Mouse (Mus musculus) right cerebral cortex, postnatal 10 days (tissue): Measurements from ENCODE around the gene Tmem91.

Experiments
- DNase-seq, 2 experiments: peaks; one replicate each; pipeline ENCODE4 v3.0.0; 2021; ENCODE audit warnings: low spot score in 2 of 2

The Tmem91 gene

DNA sequence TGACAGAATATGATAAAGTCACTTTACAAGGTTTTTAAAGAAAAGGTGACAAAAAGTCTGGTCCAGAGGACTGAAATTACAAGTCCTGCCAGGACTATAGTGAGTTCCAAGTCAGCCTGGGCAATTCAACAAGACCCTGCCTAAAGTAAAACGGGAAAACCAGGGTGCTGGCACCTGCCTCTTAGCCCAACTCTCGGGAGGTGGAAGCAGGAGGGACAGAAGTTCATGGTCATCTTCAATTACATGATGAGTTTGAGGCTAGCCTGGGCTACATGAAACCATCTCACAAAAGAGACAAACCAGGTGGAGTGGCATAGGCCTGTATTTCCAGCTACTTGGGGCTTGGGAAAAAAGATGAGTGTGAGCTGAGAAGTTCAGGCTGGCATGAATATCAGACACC is 3.3 kb downstream of the Tmem91 start:
- no peak for DNase-seq

DNA sequence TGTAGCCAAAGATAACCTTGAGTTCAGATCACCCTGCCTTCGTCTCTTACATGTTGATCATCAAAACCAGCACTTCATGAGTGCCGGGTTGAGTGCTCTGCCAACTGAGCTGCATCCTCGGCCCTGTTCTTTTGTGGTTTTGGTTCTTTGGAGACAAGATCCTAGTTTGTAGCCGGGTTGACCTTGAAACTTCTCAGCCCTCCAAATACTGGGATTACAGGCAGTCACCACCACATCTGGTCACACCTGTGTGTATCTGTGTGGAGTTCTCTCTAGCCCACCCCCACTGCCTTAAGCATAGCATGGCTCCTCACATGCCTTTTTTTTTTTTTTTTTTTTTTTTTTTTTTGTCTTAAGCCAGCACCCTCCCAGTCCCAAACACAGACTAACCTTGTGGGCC is 4.9 kb downstream of the Tmem91 start:
- DNase-seq, result no peak

DNA sequence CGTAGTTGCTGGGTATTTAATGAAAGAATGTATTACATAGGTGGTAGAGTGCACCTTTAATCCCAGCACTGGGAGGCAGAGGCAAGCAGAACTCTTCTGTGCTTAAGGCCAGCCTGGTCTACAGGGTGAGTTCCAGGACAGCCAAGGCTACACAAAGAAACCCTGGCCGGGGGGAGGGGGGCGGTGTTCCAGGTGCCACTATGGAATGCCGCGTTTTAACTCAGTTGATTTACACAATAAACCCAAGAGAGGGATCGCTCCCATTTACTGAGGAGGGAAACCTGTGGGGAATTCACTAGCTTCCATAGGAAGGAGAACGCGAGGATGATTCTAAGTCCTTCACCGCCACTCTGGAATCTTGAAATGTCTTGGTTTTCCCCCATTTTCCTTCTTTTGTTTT is 5.3 kb downstream of the Tmem91 start:
- DNase-seq, result no peak

DNA sequence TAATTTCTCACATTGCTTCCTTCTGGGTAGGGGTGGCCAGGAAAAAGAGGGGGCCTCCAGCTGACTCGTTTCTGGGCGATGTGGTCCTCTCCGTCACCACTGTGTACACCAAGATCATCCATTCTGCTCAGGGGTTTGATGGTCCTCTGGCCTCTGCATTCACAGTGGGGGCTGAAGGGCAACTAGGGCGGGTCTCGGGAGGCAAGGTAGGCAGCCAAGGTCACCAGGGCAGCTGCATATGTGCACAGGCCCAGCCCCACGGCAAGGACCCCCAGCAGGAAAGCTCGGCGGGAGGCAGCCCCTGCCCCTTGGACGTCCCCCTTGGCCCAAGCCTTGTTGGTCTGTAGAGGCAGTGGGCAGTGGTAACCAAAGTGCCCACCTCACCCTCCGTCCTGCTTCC is 5.8 kb downstream of the Tmem91 start:
- DNase-seq, result no peak

DNA sequence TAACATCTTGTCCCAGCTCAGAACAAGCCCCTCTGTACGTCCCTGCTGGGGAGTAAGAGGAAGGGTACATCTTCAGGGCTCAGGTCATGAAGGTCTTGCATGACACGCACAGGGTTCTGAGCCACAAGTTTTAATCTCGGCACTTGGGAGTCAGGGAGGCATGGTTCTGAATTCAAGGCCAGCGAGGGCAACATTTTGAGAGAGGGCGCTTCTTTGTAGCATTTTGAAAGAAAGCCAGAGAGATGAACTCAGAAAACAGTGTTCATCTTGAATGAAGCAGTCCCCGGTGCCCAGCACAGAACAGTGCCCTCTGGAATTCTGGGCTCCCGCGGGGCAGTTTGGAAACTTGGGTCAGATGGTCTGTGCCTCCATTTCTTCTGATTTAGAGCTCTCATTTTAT is 8.6 kb downstream of the Tmem91 start:
- DNase-seq, result no peak

DNA sequence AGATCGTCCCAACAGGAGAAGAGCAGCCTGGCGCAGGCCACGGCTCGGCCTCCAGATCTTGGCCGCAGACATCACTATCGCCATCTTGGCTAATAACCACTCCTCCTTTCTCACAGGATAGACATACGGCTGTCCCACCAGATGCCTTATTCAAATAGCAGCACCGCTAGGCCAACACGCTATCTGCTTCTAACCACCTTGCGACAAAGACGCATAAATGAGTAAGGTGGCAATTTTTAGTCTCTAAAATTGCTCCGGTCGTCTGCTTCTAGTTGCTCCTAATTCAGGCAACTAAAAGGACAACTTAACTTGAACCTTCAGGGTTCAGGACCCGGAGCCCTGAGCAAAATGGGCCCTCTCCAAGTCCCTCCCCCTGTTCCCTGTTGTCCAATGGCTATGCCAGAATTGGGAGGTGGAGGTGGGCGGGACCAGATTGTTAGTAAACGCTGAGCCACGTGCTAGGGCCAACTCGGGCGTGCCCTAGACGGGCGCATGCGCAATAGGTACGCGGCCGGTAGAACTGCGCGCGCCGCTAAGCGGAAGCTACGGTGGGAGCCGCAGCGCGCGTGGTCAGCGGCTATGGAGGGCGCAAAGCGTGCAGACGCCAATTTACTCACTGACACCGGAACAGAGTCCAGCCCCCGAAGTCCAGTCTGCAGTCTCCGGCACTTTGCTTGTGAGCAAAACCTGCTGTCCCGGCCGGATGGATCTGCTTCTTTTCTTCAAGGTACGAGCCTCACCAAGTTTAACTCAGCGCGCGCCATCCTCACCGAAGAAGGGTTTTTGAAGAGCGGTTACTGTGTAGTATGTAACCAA is 16.1 kb downstream of the Tmem91 start, which contains the start of the genes Bckdha and Exosc5:
Gene Bckdha (minus strand): TSS at position 325 of the 816 bp plus-strand sequence.
Gene Exosc5 (plus strand): TSS at position 508 of the 816 bp plus-strand sequence.
- DNase-seq, result peak; percentile 100

DNA sequence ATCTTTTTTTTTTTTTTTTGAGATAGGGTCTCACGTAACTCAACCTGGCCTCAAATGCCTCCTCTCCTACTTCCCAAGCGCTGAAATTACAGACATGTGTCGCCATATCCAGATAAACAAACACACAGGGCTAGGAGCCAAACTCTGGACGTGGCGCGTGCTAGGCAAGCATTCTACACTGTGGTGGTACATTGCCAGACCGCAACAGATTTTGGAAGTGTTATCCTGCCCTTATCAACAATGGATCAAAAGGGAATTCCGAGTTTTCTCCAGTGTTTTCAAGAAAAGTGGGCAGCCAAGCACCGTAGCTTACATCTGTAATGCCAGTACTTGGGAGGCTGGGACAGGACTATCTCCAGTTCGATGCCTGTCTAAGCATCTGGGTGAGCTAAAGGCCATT is 17.2 kb downstream of the Tmem91 start:
- DNase-seq, result no peak

DNA sequence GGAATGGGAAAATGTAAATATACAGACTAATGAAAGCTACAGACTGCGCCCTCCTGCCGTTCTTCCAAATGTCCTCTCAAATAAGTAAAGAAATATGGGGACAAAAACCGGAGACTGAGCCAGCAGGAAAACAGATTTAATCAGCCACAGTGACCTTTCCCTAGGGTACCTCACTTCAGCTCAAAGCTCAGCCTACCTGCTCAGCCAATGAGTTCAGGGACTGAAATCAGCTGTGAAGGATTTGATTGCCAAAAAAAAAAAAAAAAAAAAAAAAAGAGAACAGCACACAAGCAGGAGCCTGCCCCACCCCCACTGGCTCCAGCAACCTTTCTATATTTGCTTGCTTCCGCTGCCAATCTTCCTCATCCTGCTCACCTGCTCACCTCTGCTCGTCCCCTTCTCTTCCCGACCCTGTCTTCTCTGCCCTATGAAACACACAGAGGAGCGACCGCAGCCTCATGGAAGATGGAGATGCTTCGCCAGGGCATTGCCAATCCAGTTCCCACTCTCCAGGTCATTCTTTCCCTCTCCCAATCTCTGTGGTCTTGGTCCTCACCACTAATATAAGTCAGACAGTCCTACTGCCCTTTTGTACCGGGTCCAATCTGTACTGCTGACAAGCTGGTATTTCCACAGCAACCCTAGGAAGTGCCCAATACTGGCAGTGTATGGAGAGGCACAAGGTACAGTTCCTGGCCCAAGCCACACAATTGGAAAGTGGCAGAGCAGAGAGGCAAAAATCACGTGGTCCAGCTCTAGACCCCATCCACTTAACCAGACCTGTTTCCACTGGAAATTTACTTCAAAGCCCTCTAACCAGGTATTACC is 19.2 kb downstream of the Tmem91 start:
- no peak for DNase-seq

DNA sequence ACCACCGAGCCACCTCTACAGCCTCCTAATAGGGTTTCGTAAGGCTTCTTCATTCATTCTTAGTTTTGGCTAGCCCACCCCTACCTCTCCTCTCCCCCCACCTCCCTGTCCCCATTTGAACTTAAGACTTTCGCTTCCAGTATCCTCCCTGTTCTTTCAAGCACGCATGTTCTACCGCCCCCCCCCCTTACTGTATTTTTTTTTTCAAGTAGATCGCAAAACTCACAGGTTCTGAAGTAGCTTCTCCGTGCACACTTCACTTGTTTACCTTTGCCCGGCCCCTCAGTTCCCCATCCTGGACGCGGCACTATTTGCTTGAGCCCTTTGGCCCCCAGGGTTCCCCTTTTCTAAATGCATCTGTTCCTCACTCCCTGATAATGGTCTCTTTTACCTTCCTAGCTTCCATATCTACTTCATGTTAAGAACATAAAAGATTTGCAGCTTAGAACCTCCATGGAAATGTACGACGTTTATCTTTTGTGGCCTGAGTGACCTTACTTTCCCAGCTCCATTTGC is 22.7 kb downstream of the Tmem91 start:
- no peak for DNase-seq

DNA sequence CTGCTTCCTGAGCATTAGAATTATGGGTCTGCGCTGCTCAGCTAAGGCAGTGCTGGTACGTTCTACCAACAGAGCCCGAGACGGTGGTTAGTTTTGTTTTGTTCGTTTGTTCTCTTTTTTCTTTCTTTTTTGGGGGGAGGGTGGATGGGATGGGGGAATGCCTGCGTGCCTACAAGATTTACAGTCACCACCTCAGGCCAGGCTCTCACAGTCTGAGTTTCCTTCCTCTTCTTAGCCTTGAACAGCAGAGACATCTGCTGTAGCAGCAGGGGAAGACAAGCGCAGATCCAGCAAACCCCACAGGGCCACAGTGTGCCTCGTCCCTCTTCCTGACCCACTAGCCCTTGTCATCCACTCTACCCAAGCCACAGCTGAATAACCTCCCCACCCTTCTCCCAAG is 23.7 kb downstream of the Tmem91 start:
- DNase-seq, result no peak

DNA sequence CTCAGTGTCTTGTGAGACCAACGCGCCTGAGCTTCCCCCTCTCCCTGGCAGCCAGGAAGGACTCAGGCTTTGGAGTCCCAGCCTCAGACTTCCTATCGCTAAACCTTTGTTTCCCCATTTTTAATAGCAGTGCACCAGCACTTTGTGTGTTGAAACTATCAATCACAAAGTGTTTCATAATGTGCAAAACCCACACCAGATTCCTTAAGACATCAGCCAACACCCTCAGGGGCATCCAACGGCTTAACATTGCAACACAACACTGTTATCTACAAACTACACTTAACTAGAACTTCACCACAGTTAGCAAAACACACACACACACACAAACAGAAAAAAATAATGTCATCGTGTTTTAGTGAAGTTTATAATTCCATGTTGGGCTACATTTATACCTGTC is 25.1 kb downstream of the Tmem91 start:
- DNase-seq, result no peak

DNA sequence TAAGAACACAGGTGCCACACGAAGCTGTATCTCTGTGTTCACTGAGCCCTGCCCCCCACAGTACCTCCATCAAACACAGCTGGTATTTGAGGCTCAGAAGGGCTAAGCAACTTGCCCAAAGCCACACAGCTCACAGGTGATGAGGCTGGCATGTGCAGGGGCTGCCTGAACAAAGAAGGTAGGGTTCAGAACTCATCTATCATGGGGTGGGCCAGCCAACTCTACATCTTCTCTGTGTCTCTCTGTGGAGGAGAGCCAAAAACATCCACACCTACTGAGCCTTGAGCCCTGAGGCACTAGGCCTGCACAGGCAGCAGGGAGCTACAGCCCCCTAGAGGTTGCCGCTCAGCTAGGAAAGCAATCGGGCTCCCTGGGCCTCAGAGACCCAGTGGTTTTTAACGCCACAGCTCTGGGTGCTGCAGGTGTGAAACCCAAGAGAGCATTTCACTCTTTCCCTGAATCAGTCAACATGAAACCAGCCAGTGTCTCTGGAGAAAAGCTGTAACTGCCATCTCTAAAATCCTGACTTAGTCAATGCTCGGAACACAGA is 27.3 kb downstream of the Tmem91 start:
- no peak for DNase-seq

DNA sequence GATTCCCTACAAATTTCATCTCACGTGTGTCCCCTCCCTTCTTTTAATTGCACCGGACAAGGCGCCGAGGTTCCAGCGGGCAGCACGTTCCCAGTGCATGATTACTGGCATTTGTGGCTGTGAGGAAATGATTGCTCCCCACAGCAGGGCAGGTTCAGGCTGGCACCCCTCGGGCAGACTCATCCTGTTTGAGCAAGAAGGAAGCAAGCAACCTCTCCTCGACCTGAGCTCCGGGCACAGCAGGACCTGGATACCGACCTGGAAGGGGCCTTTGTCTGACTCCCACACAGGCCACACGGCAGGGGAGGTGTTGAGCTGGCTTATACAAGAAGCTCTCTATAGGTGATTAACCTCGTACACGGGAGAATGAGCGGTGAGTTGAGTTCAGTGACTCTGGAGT is 29.9 kb downstream of the Tmem91 start:
- no peak for DNase-seq

DNA sequence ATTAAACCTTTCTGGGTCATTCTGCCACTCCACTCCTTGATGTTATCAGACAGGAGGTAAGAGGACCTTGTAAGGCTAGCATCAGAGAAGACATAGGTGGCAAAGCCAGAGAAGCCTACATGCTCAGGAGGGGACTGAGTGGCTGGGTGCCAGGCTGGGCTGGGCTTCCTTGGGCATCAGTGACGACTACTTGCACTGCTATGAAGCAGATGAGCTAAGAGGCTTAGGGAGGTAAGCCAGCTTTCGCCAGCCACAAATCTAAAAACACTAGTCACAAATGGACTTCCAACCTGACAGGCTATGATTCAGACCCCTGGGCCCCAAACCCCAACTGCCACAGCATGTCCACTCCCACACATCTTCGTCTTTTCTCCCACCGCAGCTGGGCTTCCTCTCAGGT is 30.3 kb downstream of the Tmem91 start:
- DNase-seq, result no peak

DNA sequence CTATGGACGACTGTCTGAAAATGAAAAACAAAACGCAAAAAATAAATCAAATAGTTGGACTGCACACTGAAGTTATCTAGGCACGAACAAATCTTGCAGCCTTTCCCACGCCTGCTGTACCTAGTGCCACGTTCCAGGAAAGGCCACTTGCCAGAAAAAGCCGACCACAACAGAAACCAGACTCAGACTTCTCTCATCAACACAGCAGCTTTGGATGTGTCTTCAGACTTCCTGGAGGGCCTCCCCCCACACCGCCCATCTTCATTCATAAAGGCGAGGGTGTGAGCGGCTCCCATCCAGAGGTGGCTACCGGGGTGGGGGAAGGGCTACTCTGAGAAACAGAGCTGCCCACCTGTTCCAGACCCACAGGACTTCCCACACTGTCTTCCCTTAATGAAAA is 30.8 kb downstream of the Tmem91 start:
- no peak for DNase-seq

DNA sequence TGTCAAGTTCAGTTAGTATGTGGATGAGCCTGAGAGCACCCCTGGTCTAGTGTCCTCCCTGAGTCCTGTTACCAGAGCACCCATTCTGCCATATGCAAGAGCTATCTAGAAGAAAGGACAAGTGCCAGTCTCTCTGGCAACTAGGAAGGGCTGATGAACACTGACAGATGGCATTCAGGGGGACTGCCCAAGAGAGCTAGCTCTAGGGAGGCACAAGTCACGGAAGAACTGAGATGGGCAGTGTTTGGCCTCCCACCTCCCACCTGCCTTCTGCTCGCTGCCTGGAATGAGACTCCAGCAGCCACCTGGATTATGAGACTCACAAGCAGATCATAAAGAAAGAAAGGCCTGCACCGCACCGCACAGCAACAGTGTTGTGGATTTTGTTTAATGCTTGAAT is 35.2 kb downstream of the Tmem91 start:
- no peak for DNase-seq

DNA sequence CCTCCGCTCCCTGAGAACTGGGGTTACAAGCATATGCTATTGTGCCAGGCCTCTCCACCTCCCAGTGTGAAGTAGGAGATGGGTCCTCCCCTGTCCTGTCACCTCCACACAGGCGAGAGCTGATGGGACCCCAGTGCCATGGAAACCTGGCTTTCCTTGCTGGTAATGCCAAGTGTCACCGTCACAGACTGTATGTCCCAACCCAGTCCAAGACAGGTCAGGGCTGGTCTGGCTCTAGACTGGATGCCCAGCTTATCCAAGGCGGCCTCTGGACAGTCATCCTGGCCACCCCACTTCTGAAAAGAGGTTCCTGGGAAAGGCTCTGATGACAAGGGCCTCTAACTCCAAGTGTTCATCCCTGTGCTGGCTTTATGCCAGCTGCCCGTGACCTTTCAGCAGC is 37.9 kb downstream of the Tmem91 start:
- DNase-seq, result no peak

DNA sequence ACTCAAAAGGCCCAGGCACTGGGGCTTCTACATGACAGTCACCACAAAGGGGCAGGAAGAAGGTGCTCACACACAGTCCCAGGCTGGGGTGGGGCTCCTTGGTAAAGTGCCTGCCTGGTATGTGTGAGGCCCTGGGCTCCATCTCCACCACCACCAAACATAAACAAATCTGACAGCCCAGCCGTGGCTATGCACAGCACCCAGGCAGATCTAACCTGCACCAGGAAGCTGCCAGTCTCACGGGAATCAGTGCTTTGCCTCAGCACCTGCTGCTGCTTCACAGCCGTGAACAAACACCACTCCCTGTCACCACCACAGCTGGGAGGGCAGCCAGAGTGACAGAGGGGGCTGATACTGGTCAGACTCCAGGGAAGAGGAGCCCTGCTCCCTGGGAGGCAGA is 38.6 kb downstream of the Tmem91 start:
- no peak for DNase-seq

DNA sequence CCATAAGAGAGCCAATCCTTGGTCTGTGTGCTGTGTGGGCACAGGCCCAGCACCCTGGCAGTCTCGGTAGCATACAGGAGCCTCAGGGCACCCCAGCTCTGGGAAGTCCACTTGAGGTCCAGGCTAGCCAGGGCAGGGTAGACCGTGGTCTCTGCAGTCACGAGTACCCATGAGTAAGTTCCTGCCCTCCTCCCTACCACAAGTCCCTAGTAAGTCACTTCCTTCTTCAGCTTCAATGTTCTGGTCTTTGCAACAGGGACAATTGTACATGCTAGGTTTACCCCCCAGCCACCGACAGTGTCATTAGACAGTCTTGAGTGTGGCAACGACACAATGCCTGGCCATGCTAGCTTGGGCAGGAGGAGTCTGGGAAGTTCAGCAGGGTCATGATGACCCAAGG is 42.3 kb downstream of the Tmem91 start:
- DNase-seq, result no peak

DNA sequence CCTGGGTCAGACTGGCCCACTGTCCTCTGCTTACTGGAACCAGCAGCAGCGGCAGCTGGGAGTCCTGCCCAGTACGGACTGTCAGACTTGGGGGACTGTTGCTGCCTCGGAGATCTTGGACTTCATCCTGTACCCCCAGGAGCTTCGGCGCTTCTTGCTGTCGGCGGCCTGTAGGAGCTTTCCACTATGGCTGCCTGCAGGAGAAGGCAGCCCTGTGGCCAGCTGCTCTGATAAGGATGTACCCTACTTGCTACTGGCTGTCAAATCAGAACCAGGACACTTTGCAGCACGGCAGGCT is 46.7 kb downstream of the Tmem91 start:
- no peak for DNase-seq

DNA sequence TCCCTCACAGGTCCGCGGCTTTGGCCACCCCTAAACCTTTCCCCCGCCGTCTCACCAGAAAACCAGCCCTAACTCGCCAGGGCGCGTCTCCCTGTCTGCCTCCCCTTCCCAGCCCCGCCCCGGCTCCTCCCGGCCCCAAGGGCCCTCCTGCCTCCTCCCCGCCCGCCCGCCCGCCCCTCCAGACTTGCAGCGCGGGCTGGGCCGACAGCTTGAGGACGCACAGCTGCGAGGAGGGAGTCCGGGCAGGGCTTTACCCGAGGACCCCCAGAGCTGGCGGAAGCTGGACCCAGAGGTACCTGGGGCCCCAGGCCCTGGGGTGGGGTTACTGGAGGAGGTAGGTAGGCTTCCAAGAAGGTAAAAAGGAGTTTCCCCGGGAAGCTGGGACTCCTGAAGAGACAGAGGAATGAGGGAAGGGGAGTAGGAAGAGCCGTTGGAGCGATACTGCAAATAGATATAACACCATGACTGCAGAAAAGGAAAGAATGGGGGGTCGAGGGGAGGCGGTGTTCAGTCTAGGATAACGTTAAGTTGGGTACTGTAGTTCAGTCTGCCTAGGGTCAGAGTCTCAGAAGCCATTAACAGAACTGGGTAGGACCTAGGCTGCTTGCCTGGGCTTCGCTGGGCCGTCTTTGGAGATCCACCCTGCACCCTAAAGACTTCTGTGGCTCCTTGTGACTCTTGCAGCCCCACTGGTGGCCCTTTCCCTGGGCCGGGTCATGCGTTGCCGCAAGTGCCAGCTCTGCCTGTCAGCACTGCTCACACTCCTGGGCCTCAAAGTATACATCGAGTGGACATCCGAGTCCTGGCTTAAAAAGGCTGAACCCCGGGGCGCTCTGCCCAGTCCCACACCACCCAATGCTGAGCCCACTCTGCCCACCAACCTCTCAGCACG is 47.3 kb downstream of the Tmem91 start:
- no peak for DNase-seq
